Mouse (Mus musculus): ENCODE measurements around the gene Med24. TPM values are rescaled to one million over a fixed set of nuclear protein-coding genes. Genes with fewer than 3 reads are reported as not detected.
A peak's percentile ranks its signal among the peaks of the same experiment; 100 is the strongest.

Gene Med24
- polyA plus RNA-seq, 1 experiment from 2014 or later, result 63.8 TPM

DNA sequence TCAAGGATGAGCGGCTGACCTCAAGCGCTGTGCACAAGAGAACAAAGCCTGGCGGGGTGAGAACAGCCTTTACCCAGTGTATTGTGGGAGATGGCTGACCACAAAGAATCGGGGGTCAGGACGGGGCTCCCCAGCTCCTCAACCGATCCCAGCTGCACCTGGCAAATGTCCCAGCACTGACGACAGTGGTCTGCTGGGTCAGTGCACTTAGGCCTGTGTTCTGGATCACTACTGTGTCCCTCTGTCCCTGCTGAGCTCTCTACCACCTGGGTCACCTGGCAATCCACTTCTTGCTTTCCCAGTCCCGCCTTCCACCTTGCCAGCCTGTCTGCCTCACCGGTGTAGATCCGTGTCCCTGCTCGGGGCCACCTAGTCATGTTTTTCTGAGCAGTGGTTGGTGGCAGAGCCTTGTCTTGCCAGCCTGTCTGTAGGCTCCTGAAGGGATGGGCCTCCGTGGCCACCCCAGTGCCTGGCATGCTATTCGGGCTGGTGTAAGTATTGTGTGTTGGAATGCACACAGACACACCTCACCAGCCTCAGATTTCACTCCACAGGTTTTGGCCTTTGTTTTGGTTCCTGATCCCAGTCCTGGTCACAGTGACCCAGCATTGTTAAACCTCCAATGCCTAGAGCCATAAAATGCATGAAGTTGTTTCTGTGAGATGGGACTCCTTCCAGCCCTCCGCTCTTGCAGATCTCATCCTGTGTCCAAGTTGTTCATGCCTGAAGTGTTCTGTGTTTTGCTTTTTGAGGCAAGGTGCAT lies 32.6 kb downstream of the Med24 start:
- 88% methylated on average over 14 of the region's 14 CpGs for WGBS
- H3K9me3 ChIP-seq, result no peaks in the 10 kb centered on the region
- no peak overlapping the region for H3K27ac ChIP-seq
- peaks cover 49% of the 10 kb centered on the region for H3K36me3 ChIP-seq
- no peak overlapping the region for H3K9ac ChIP-seq
- no peak overlapping the region for H3K4me2 ChIP-seq
- peaks cover 14% of the 10 kb centered on the region for H3K4me1 ChIP-seq
- H3K4me3 ChIP-seq, result no peak overlapping the region
- ATAC-seq (ENCODE audit: insufficient number of reproducible peaks, insufficient read depth, low FRiP score, low TSS enrichment, low read depth), result no peak
- no peaks in the 10 kb centered on the region for H3K27me3 ChIP-seq

DNA sequence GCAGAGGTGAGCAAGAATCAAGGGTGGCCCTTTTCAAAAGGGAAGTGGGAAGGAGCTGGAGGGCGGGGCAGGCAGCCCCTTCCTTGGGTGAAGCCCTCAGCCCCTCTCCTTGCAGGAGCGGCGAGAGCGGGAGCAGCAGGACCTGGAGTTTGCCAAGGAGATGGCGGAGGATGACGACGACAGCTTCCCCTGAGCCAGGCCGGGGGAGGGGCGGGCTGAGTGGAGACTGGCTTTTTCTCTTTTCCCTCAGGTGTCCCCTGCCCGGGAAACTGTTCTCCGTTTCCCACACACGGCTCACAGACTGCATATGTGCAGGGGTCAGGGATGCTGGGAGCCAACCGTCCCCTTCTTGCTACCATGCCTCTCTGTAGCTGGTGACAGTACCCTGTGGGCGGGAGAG lies 33.8 kb downstream of the Med24 start:
- peaks cover 4% of the 10 kb centered on the region for H3K4me1 ChIP-seq
- WGBS, result 77% methylated on average over 14 of the region's 14 CpGs
- no peak overlapping the region for H3K27ac ChIP-seq
- no peak overlapping the region for H3K4me2 ChIP-seq
- no peak for ATAC-seq (ENCODE audit: insufficient number of reproducible peaks, insufficient read depth, low FRiP score, low TSS enrichment, low read depth)
- H3K27me3 ChIP-seq, result no peaks in the 10 kb centered on the region
- no peak overlapping the region for H3K4me3 ChIP-seq
- H3K36me3 ChIP-seq, result peaks cover 61% of the 10 kb centered on the region
- H3K9me3 ChIP-seq, result no peaks in the 10 kb centered on the region
- no peak overlapping the region for H3K9ac ChIP-seq

DNA sequence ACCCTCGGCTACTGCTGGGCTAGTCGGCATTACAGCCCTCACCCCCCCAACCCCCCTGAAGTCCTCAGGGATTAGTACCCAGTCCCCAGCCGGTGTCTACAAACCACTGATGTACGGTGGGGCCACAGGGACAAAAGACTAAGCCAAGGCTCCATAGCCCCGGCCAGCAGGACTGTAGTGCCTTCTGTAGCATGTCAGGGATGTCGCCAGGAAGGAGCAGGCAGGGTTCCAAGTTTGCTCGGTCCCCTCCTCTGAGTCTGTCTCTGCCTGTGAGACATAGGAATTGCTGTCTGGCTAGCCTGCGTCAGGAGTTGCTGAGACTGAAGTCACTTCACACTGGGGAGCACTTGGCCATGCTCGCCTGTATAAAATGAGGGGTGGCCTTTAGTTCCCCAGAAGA lies 34.9 kb downstream of the Med24 start:
- H3K9me3 ChIP-seq, result no peaks in the 10 kb centered on the region
- no peak for ATAC-seq (ENCODE audit: insufficient number of reproducible peaks, insufficient read depth, low FRiP score, low TSS enrichment, low read depth)
- peaks cover 72% of the 10 kb centered on the region for H3K36me3 ChIP-seq
- no peak overlapping the region for H3K4me2 ChIP-seq
- 87% methylated on average over 9 of the region's 9 CpGs for whole genome bisulfite sequencing
- no peak overlapping the region for H3K27ac ChIP-seq
- H3K27me3 ChIP-seq, result no peaks in the 10 kb centered on the region
- H3K4me1 ChIP-seq, result no peaks in the 10 kb centered on the region
- H3K4me3 ChIP-seq, result no peak overlapping the region
- H3K9ac ChIP-seq, result no peak overlapping the region

GRCm38 (mm10) chr11:98693746-98694145 lies 35.5 kb downstream of the Med24 start:
- Histone ChIP-seq H3K36me3 (peaks cover 75% of the 10 kb centered on the region), H3K27me3 (no peaks in the 10 kb centered on the region), H3K4me2 (no peak overlapping the region), H3K9ac (no peak overlapping the region), H3K9me3 (no peaks in the 10 kb centered on the region), H3K4me3 (no peak overlapping the region), H3K27ac (no peak overlapping the region), H3K4me1 (no peaks in the 10 kb centered on the region)
- ATAC-seq (ENCODE audit: insufficient number of reproducible peaks, insufficient read depth, low FRiP score, low TSS enrichment, low read depth), result no peak
- WGBS, result 92% methylated on average over 9 of the region's 9 CpGs

DNA sequence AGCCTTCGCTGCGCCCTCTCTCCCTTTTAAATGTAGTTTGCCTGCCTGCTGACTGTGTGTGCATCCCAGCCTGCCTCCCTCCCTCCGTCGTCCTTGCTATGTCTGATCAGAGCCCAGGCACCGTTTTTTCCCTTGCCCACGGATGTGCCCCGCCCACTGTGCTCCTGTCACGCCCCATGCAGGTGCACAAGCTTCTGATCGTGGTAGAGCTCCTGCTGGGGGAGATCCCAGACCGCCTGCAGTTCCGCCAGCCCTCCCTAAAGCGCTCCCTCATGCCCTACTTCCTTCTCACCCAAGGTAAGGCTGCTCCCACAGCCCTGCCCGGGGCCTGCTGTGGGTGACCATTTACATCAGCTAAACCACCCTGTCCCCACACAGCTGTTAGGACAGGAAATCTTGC lies 36.0 kb downstream of the Med24 start:
- Histone ChIP-seq H3K36me3 (peaks cover 79% of the 10 kb centered on the region), H3K27me3 (no peaks in the 10 kb centered on the region), H3K4me2 (no peak overlapping the region), H3K27ac (no peak overlapping the region), H3K9me3 (no peaks in the 10 kb centered on the region), H3K4me3 (no peak overlapping the region), H3K4me1 (no peaks in the 10 kb centered on the region), H3K9ac (no peak overlapping the region)
- 79% methylated on average over 13 of the region's 13 CpGs for WGBS
- no peak for ATAC-seq (ENCODE audit: insufficient number of reproducible peaks, insufficient read depth, low FRiP score, low TSS enrichment, low read depth)

- no peak overlapping the region for H3K4me2 ChIP-seq
- no peak overlapping the region for H3K9ac ChIP-seq
- H3K27ac ChIP-seq, result no peak overlapping the region
- H3K4me1 ChIP-seq, result peaks cover 9% of the 10 kb centered on the region
- peaks cover 78% of the 10 kb centered on the region for H3K36me3 ChIP-seq
- no peak overlapping the region for H3K4me3 ChIP-seq
- H3K9me3 ChIP-seq, result no peaks in the 10 kb centered on the region
- no peak for ATAC-seq (ENCODE audit: insufficient number of reproducible peaks, insufficient read depth, low FRiP score, low TSS enrichment, low read depth)
- H3K27me3 ChIP-seq, result no peaks in the 10 kb centered on the region
- 85% methylated on average over 8 of the region's 8 CpGs for WGBS
These were observed 41.2 kb downstream of the Med24 start for GRCm38 (mm10) chr11:98688009-98688408.

GRCm38 (mm10) chr11:98686976-98687375 lies 42.3 kb downstream of the Med24 start:
- H3K4me1 ChIP-seq, result peaks cover 9% of the 10 kb centered on the region
- H3K27me3 ChIP-seq, result no peaks in the 10 kb centered on the region
- no peak overlapping the region for H3K4me2 ChIP-seq
- no peak for ATAC-seq (ENCODE audit: insufficient number of reproducible peaks, insufficient read depth, low FRiP score, low TSS enrichment, low read depth)
- 91% methylated on average over 4 of the region's 4 CpGs for whole genome bisulfite sequencing
- no peak overlapping the region for H3K9ac ChIP-seq
- peaks cover 68% of the 10 kb centered on the region for H3K36me3 ChIP-seq
- H3K9me3 ChIP-seq, result no peaks in the 10 kb centered on the region
- H3K4me3 ChIP-seq, result no peak overlapping the region
- no peak overlapping the region for H3K27ac ChIP-seq

DNA sequence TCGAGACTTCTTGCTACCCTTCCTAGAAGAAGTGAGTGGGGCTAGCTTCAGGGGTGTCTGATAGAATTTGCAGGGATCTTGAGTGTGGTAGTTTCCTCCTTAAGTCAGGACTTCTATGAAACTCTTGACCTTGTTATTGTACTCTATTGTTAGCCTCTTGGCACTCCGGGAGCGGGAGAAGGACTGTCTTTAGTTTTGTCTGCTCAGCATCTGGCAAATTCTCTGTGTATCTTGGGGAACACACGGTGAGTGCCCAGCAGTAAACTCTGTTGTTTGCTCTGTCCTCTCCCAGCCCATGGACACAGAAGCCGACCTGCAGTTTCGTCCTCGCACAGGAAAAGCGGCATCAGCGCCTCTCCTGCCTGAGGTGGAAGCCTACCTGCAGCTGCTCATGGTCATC lies 43.6 kb downstream of the Med24 start:
- Histone ChIP-seq H3K27me3 (no peaks in the 10 kb centered on the region), H3K27ac (no peak overlapping the region), H3K4me1 (peaks cover 9% of the 10 kb centered on the region), H3K36me3 (peaks cover 54% of the 10 kb centered on the region), H3K9ac (no peak overlapping the region), H3K4me2 (no peak overlapping the region), H3K9me3 (no peaks in the 10 kb centered on the region), H3K4me3 (no peak overlapping the region)
- no peak for ATAC-seq (ENCODE audit: insufficient number of reproducible peaks, insufficient read depth, low FRiP score, low TSS enrichment, low read depth)
- 92% methylated on average over 9 of the region's 9 CpGs for WGBS

DNA sequence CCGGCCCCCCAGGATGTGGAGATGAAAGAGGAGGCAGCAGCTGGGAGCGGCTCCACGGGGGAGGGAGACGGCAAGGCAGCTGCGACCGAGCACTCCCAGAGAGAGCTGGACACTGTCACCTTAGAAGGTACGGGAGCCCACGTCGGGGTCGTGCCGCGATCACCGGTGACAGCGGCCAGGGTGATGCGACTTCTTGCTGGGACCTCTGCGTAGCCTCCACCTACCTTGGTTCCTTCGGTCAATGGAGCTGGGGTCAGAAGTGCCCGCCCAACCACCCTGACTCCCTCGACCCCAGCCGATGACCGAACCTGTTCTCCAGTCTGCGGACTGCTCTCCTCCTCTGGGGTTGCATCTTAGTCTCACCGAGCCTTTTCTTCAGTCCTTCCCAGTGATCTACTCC lies 46.4 kb downstream of the Med24 start:
- Histone ChIP-seq H3K27ac (peak overlapping the region; percentile 80), H3K9ac (peak overlapping the region; percentile 99), H3K36me3 (peaks cover 30% of the 10 kb centered on the region), H3K27me3 (no peaks in the 10 kb centered on the region), H3K4me3 (peak overlapping the region; percentile 98), H3K9me3 (no peaks in the 10 kb centered on the region), H3K4me2 (peak overlapping the region; percentile 68), H3K4me1 (peaks cover 9% of the 10 kb centered on the region)
- under 1% methylated on average over 23 of the region's 23 CpGs for WGBS
- ATAC-seq (ENCODE audit: insufficient number of reproducible peaks, insufficient read depth, low FRiP score, low TSS enrichment, low read depth), result peak; percentile 12; the same call in 1 of the 2 replicates

DNA sequence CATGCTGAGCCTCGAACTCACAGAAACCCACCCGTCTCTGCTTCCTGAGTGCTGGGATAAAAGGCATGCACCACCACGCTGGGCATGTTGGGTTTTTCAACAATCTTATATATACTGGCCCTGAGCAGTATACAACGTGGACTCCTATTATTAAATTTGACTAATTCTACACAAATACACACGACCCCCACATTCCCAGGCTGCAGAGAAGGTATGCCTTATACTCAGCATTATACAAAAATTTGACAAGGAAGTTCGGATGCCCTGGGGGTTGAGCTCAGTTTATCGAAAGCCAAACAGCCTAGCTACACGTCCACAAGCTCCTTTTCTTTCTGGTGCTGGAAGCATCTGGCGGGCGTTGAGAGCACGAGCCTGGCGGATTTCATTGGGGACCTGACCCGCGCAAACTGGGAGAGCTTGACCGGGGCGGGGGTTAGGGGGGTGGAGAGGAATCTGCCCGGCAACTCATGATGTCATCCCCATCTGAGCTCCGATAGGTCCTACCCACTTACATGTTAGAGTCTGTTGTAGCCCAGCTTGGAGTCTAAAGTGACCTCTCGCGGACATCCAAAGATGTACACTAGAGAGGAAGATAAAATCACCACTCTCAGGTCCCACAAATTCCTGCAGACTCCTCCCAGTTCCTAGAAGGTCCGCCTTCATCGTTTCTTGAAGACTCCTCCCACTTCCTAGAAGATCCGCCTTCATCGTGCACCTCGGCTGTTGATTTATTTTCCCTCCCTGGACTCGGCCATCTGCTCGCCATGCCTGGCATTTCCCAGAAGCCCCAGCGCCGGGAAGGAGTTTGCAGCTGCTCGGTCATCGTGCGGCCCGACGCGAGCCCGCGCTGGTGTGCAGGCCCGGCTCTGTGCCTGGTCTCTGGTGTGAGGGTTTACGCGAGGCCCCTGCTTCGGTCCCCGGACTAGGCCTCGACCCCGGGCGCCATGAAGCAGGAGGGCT lies 47.2 kb downstream of the Med24 start, which contains the start of gene Psmd3:
TSS of gene Psmd3 (plus strand) at position 769 of the 960 bp plus-strand sequence.
- no peaks in the 10 kb centered on the region for H3K27me3 ChIP-seq
- peaks cover 9% of the 10 kb centered on the region for H3K4me1 ChIP-seq
- peak within 1 kb of the TSS; percentile 98 for H3K4me3 ChIP-seq
- ATAC-seq (ENCODE audit: insufficient number of reproducible peaks, insufficient read depth, low FRiP score, low TSS enrichment, low read depth), result peak; percentile 93
- no peaks in the 10 kb centered on the region for H3K9me3 ChIP-seq
- peak within 1 kb of the TSS; percentile 68 for H3K4me2 ChIP-seq
- WGBS, result 4% methylated on average over 45 of the region's 45 CpGs
- peaks cover 23% of the 10 kb centered on the region for H3K36me3 ChIP-seq
- H3K27ac ChIP-seq, result peak within 1 kb of the TSS; percentile 80
- peak within 1 kb of the TSS; percentile 99 for H3K9ac ChIP-seq

DNA sequence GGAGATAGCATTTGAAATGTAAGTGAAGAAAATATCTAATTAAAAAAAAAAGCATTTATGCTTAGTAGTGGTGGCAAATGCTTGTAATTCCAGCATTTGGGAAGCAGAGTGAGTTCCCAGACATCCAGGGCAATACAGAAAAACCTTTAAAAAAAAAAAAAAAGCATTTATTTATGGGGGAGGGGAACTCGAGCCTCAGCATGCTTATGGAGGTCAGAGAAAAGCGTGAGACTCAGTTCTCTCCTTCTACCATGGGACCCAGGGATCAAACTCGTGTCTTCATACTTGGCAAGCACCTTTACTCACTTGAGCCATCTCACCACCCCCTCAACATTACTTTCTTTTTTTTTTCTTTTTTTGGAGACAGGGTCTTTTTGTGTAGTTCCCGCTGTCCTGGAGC lies 48.0 kb downstream of the Med24 start:
- Histone ChIP-seq H3K9ac (no peak overlapping the region), H3K4me2 (no peak overlapping the region), H3K36me3 (peaks cover 14% of the 10 kb centered on the region), H3K4me1 (peaks cover 9% of the 10 kb centered on the region), H3K27ac (no peak overlapping the region), H3K4me3 (no peak overlapping the region), H3K27me3 (no peaks in the 10 kb centered on the region), H3K9me3 (no peaks in the 10 kb centered on the region)
- 71% methylated on average over 4 of the region's 4 CpGs for WGBS
- ATAC-seq (ENCODE audit: insufficient number of reproducible peaks, insufficient read depth, low FRiP score, low TSS enrichment, low read depth), result no peak

All from embryonic facial prominence, embryonic 13.5 days (tissue).